Mouse (Mus musculus) kidney, postnatal 4 days (tissue): ENCODE measurements around the gene Hist1h2bn.
"Not testable (repeated sequence)": the region's sequence is repeated elsewhere in the genome, so short reads cannot be mapped to it uniquely, and the experiment has no call there.

ENCODE experiments used
- DNase-seq, 2 experiments: peaks; one replicate each; pipeline ENCODE4 v3.0.0; 2021; ENCODE audit warnings: mixed read lengths in 2 of 2

Hist1h2bn gene

GRCm38 (mm10) chr13:21782361-21783254 is 28.7 kb downstream of the Hist1h2bn start:
- DNase-seq: peak; percentile 20 to 38

GRCm38 (mm10) chr13:21783255-21783617 is 29.3 kb downstream of the Hist1h2bn start, which contains the start of gene Hist1h3i:
Gene Hist1h3i (minus strand): TSS chr13:21783370.
- DNase-seq: peak; percentile 53 to 70

- peak; percentile 15 to 43 for DNase-seq
Observed at GRCm38 (mm10) chr13:21783734-21784161, 29.8 kb downstream of the Hist1h2bn start.

- no peak for DNase-seq
Observed at GRCm38 (mm10) chr13:21784311-21784710, 30.4 kb downstream of the Hist1h2bn start.

- peak in 1 of 2 experiments; percentile 30 for DNase-seq
Observed at GRCm38 (mm10) chr13:21786189-21786898, 32.4 kb downstream of the Hist1h2bn start.

- DNase-seq: peak; percentile 75 to 89
Observed at GRCm38 (mm10) chr13:21786899-21787629, 33.1 kb downstream of the Hist1h2bn start, which contains the start of the genes Hist1h2an and Hist1h2bp. Gene Hist1h2an (minus strand): TSS chr13:21787218. Gene Hist1h2bp (plus strand): TSS chr13:21787461.

GRCm38 (mm10) chr13:21787760-21788593 is 34.1 kb downstream of the Hist1h2bn start:
- DNase-seq: peak in 1 of 2 experiments; percentile 18

GRCm38 (mm10) chr13:21789925-21790324 is 36.0 kb downstream of the Hist1h2bn start:
- no peak for DNase-seq

- DNase-seq: peak in 1 of 2 experiments; percentile 14
Observed at GRCm38 (mm10) chr13:21790601-21791283, 36.8 kb downstream of the Hist1h2bn start.

GRCm38 (mm10) chr13:21795584-21795983 is 41.7 kb downstream of the Hist1h2bn start:
- DNase-seq: no peak

- DNase-seq: not testable (repeated sequence)
Observed at GRCm38 (mm10) chr13:21797163-21797562, 43.2 kb downstream of the Hist1h2bn start.

- DNase-seq: not testable (repeated sequence)
Observed at GRCm38 (mm10) chr13:21803058-21803457, 49.1 kb downstream of the Hist1h2bn start.
